Mouse (Mus musculus) liver, postnatal 0 days (tissue): ENCODE measurements at regions not wholly inside any gene's neighbourhood (a gene's known extent, or its start where the extent isn't known, plus 50 kb on each side); places are given as distances from the start of the nearest gene placed in this dataset.

Experiments used
- ATAC-seq: fragments of 200-750 bp; cut with Nextera tagmentation; 2 replicates; pipeline ENCODE4 v1.8.0; 2017; ENCODE audit warnings: mild to moderate bottlenecking, moderate library complexity
- DNase-seq: peaks from one replicate; pipeline ENCODE4 v3.0.0-alpha.2; 2016
- H3K27ac ChIP-seq: fragments of 300-500 bp; sonication (generic); 2 replicates; pipeline ENCODE4 v1.5.1; 2014; ENCODE audit warnings: antibody characterized with exemption, moderate library complexity, mild to moderate bottlenecking, low read depth
- H3K27me3 ChIP-seq: fragments of 300-500 bp; sonication (generic); 2 replicates; pipeline ENCODE4 v1.6.1; 2014; ENCODE audit warnings: low read length, control low read depth, mixed read lengths; ENCODE audit not compliant: insufficient read depth
- H3K36me3 ChIP-seq: fragments of 300-500 bp; sonication (generic); replicated peaks from 2 replicates; pipeline ENCODE4 v1.6.1; 2014; ENCODE audit warnings: mild to moderate bottlenecking, control low read depth, low read length, moderate library complexity, mixed read lengths; ENCODE audit not compliant: insufficient read depth
- H3K4me1 ChIP-seq: fragments of 300-500 bp; sonication (generic); 2 replicates; pipeline ENCODE4 v1.6.1; 2014; ENCODE audit warnings: antibody characterized with exemption, mild to moderate bottlenecking, control low read depth; ENCODE audit not compliant: insufficient read depth
- H3K4me2 ChIP-seq: fragments of 300-500 bp; sonication (generic); 2 replicates; pipeline ENCODE4 v1.6.1; 2014; ENCODE audit warnings: low read depth, mild to moderate bottlenecking, low read length, moderate library complexity, mixed read lengths
- H3K4me3 ChIP-seq: fragments of 300-500 bp; sonication (generic); 2 replicates; pipeline ENCODE4 v1.5.1; 2014; ENCODE audit warnings: low read depth, low read length
- H3K9ac ChIP-seq: fragments of 300-500 bp; sonication (generic); replicated peaks from 2 replicates; pipeline ENCODE4 v1.6.1; 2014; ENCODE audit warnings: mild to moderate bottlenecking, moderate library complexity
- H3K9me3 ChIP-seq: fragments of 300-500 bp; sonication (generic); 2 replicates; pipeline ENCODE4 v1.6.1; 2016; ENCODE audit warnings: mild to moderate bottlenecking, control low read depth, low read length, mixed read lengths
- CTCF ChIP-seq: sonication (generic); IDR thresholded peaks from 2 replicates; pipeline ENCODE4 v1.5.1; 2016; ENCODE audit warnings: antibody characterized with exemption, low read depth
- EP300 ChIP-seq: IDR thresholded peaks from 2 replicates; pipeline ENCODE4 v1.6.1; 2016; ENCODE audit warnings: antibody characterized with exemption, low read depth, mild to moderate bottlenecking
- WGBS: fragments of 180-500 bp; shearing (Covaris S2); extraction: QIAGEN DNeasy Blood & Tissue Kit; methylation state at CpG from one replicate; pipeline ENCODE4 v1.1.7; 2014; ENCODE audit not compliant: insufficient replicate concordance; 5-methylcytosine and 5-hydroxymethylcytosine counted together

DNA sequence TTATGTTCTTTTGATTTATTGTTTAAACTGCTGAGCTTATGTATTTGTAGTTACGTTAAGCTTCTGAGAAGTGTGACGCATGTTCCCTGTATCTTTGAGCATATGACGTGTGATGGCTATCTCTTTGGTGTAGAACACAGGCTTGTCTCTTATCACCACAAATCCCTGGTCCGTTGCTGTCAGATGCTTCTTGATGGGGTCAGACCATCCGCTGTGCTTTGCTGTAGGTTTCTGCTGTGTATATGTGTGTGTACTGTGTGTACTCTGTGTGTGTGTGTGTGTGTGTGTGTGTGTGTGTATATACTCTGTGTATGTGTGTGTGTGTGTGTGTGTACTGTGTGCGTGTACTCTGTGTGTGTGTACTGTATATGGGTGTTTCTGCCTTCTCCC, 164.5 kb downstream of the Chic2 start:
- Histone ChIP-seq H3K4me1 (no peaks in the 10 kb centered on the region), H3K4me2 (no peak overlapping the region), H3K27me3 (no peaks in the 10 kb centered on the region), H3K4me3 (no peak overlapping the region), H3K27ac (no peak overlapping the region), H3K9ac (no peak overlapping the region), H3K9me3 (no peaks in the 10 kb centered on the region), H3K36me3 (no peaks in the 10 kb centered on the region)
- DNase-seq (no peak), ATAC-seq (no peak)
- TF ChIP-seq CTCF (no peak), EP300 (no peak)
- WGBS: 74% methylated on average over 6 of the region's 6 CpGs

DNA sequence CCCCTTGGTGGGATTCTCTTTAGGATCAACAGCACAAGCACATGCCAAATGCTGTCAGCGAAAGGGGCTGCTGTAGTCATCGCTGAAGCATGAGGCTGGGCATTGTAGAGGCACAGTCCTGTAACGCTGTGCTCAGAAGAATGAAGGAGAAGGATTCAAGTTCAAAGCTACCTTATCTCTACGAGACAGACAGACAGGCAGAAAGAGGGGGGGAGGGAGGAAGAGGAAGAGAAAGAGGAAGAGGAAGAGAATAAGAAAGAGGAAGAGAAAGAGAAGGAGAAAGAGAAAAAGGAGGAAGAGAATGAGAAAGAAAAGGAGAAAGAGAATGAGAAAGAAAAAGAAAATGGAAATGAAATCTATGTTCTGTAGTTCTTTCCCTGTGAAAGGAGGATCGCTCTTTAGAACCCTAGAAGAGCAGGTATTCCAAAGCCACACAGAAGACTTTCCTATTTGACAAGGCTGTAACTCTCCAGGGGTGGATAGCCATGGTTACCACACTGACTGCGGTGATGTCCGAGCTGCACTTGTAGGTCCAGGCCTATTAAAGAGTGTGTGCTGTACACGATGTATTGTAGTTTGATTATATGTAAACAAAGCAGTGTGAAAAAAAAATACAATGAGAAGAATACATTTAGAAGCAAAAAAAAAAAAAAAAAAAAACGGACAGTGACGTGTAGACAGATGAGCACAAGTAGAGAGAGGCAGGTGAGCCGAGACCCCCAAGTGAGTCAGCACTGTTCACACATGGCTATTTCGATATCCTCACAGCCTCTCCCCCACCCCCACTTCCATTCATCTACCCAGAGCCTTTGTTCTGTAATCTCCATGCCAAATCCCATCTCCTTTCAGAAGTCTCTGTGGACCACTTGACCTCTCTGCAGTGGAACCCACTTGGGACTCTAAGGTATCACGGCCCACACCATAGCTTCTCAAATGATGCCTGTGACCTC, 165.2 kb downstream of the Chic2 start:
- whole genome bisulfite sequencing: 69% methylated on average over 12 of the region's 13 CpGs
- Histone ChIP-seq H3K9me3 (no peaks in the 10 kb centered on the region), H3K4me3 (no peak overlapping the region), H3K4me1 (no peaks in the 10 kb centered on the region), H3K27me3 (no peaks in the 10 kb centered on the region), H3K27ac (no peak overlapping the region), H3K36me3 (no peaks in the 10 kb centered on the region), H3K9ac (no peak overlapping the region), H3K4me2 (no peak overlapping the region)
- no peak for ATAC-seq
- TF ChIP-seq EP300: no peak
- no peak for TF ChIP-seq CTCF
- DNase-seq: no peak

DNA sequence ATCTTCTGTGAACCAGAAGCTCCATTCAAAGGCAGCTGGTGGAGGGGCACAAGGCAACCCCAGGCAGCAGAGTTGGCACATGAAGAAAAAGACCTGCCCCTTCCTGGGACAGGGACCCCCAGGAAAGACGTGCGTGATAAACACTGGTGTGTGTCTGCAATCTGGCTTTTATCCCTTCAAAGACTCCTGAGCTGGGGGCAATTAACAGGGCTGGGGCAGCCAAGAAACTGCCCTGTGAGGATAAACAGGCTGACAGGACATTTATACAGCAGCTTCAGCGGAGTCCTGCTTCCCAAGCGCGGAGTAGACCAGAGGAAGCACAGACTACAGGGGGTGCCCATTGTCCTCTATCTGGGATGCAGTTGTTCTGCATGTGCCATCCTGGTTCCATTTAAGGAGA, 167.0 kb downstream of the Chic2 start:
- ATAC-seq (no peak), DNase-seq (no peak)
- H3K36me3 ChIP-seq: no peaks in the 10 kb centered on the region
- WGBS: 60% methylated on average over 5 of the region's 5 CpGs
- no peak overlapping the region for H3K4me2 ChIP-seq
- H3K27ac ChIP-seq: no peak overlapping the region
- TF ChIP-seq EP300 (no peak), CTCF (no peak)
- H3K9ac ChIP-seq: no peak overlapping the region
- no peak overlapping the region for H3K4me3 ChIP-seq
- H3K4me1 ChIP-seq: no peaks in the 10 kb centered on the region
- no peaks in the 10 kb centered on the region for H3K9me3 ChIP-seq
- H3K27me3 ChIP-seq: no peaks in the 10 kb centered on the region

DNA sequence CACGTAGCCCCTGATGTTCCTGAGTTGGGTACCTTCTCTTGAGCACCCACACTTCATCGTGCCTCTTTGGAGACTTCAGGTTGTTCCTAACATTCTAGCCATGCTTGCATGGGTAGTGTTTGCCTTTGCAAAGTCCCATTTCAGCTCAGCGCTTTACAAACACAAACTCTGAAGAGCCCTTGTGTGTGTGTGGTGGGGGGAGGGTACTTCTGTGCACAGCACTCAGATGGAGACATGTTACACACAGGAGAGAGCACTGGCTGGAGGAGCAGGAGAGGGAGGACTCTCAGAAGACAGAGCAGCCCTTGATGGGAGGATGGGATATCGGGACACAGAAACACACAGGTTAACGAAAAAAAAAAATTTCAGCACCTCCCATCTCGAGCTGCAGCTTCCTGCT, 167.4 kb downstream of the Chic2 start:
- WGBS: 43% methylated on average over 6 of the region's 6 CpGs
- DNase-seq (no peak), ATAC-seq (no peak)
- Histone ChIP-seq H3K4me2 (no peak overlapping the region), H3K4me1 (no peaks in the 10 kb centered on the region), H3K9me3 (no peaks in the 10 kb centered on the region), H3K4me3 (no peak overlapping the region), H3K36me3 (no peaks in the 10 kb centered on the region), H3K27me3 (no peaks in the 10 kb centered on the region), H3K27ac (no peak overlapping the region), H3K9ac (no peak overlapping the region)
- TF ChIP-seq EP300 (no peak), CTCF (no peak)

DNA sequence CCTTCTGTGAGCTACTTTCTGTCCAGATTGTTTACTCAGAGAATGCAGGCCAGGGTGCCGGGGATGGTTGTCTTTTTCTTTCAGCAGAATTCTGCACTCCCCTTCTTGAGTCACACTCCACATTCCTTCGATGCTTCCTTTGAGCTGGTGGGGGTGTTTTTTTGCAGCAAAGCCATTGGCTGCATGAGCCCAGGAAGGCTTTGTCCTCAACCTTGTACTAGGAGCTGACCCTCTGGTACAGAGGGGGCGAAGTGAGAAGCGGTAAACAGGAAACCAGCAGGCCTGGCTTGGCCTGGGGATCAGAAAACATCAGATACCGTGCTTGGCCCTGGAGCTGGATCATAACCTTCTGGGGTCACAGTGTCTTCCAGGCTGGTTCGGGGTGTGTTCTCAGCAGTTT, 169.9 kb downstream of the Chic2 start:
- Histone ChIP-seq H3K36me3 (no peaks in the 10 kb centered on the region), H3K9me3 (no peaks in the 10 kb centered on the region), H3K9ac (no peak overlapping the region), H3K4me1 (no peaks in the 10 kb centered on the region), H3K4me2 (no peak overlapping the region), H3K4me3 (no peak overlapping the region), H3K27ac (peak overlapping the region; percentile 1; the same call in 1 of the 2 replicates), H3K27me3 (no peaks in the 10 kb centered on the region)
- DNase-seq (peak; percentile 16), ATAC-seq (peak; percentile 66)
- TF ChIP-seq EP300: peak; percentile 50; the same call in 1 of the 2 replicates
- no peak for TF ChIP-seq CTCF
- 48% methylated on average over 6 of the region's 6 CpGs for WGBS

DNA sequence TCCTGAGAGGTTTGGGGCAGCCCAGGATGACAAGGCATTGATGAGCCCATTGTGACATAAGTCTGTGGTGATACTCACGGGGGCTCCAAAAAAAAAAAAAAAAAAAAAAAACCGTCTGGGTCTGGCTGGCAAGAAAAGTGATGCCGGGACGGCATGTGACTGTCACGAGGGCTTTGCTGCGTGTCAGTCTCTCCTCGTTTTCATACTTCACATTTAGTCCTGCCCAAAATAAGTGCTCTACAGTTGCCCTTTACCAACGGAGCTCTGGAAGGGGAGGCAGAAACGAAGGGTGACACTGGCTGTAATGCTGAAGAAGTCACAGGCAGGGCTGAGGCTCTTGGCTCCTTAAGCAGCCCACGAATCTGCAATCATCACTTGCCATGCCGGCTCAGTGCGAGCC, 167.9 kb upstream of the Lnx1 start:
- DNase-seq: no peak
- H3K27ac ChIP-seq: no peak overlapping the region

More for the DNA sequence above, 167.9 kb upstream of the Lnx1 start:
- WGBS: 69% methylated on average over 12 of the region's 12 CpGs
- no peaks in the 10 kb centered on the region for H3K9me3 ChIP-seq
- TF ChIP-seq EP300 (no peak), CTCF (no peak)
- ATAC-seq: no peak
- H3K4me2 ChIP-seq: no peak overlapping the region
- no peaks in the 10 kb centered on the region for H3K4me1 ChIP-seq
- H3K36me3 ChIP-seq: no peaks in the 10 kb centered on the region
- H3K9ac ChIP-seq: no peak overlapping the region
- 0 out of 2 replicates have a peak, but pooled peaks cover 3% of the 10 kb centered on the region for H3K27me3 ChIP-seq
- H3K4me3 ChIP-seq: no peak overlapping the region
